Mouse (Mus musculus) erythroblast, embryonic 14.5 days (primary cell): ENCODE results near the gene Timp2.

Experiments
- GATA1 ChIP-seq: IDR thresholded peaks from 2 replicates; pipeline ENCODE4 v1.6.1; 2012; ENCODE audit warnings: low read length, inconsistent platforms, mixed read lengths
- TAL1 ChIP-seq: IDR thresholded peaks from 3 replicates; pipeline ENCODE4 v1.6.1; 2012; ENCODE audit warnings: low read length, inconsistent platforms, mixed read lengths

DNA sequence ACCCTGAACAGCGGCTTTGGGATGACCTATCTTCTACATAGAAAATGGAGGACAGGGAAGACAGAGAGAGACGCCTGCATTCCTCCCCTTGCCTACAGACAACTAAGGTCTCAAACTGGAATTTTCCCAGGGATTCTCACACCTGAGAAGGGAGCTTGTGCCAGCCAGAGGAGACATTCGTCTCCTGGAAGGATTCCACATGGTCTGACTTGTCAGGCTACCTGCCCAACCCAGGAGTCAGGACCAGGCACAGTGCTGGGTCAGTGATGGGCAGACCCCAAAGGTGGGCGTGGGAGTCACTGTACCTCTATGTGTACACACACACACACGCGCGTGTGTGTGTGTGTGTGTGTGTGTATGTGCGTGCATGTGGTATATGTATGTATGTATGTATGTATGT is 49.8 kb upstream of the Timp2 start:
- TF ChIP-seq GATA1: no peak
- no peak for TF ChIP-seq TAL1
